Mouse (Mus musculus) kidney, postnatal 10 days (tissue): ENCODE measurements around the gene Tec.

Experiments
- DNase-seq: peaks from one replicate; pipeline ENCODE4 v3.0.0; 2021; ENCODE audit warnings: mixed read lengths

Tec gene

GRCm38 (mm10) chr5:72818513-72819180 is 49.6 kb downstream of the Tec start:
- no peak for DNase-seq

GRCm38 (mm10) chr5:72817523-72818091 is 50.7 kb downstream of the Tec start:
- DNase-seq, result peak; percentile 15

GRCm38 (mm10) chr5:72816960-72817359 is 51.3 kb downstream of the Tec start:
- peak; percentile 20 for DNase-seq

GRCm38 (mm10) chr5:72816491-72816890 is 51.8 kb downstream of the Tec start:
- DNase-seq, result no peak

GRCm38 (mm10) chr5:72816046-72816445 is 52.2 kb downstream of the Tec start:
- no peak for DNase-seq

GRCm38 (mm10) chr5:72815361-72815760 is 52.9 kb downstream of the Tec start:
- DNase-seq, result no peak

GRCm38 (mm10) chr5:72814072-72814471 is 54.2 kb downstream of the Tec start:
- no peak for DNase-seq

- DNase-seq, result no peak
Measured at GRCm38 (mm10) chr5:72812908-72813307, 55.4 kb downstream of the Tec start.

- no peak for DNase-seq
Measured at GRCm38 (mm10) chr5:72812328-72812727, 56.0 kb downstream of the Tec start.

- no peak for DNase-seq
Measured at GRCm38 (mm10) chr5:72811397-72811796, 56.9 kb downstream of the Tec start.

- no peak for DNase-seq
Measured at GRCm38 (mm10) chr5:72810990-72811389, 57.3 kb downstream of the Tec start.

- DNase-seq, result no peak
Measured at GRCm38 (mm10) chr5:72809480-72809879, 58.8 kb downstream of the Tec start.

GRCm38 (mm10) chr5:72808456-72809111 is 59.7 kb downstream of the Tec start:
- peak; percentile 56 for DNase-seq

- no peak for DNase-seq
Measured at GRCm38 (mm10) chr5:72802851-72803250, 65.4 kb downstream of the Tec start.

GRCm38 (mm10) chr5:72798563-72798962 is 69.7 kb downstream of the Tec start:
- DNase-seq, result no peak

GRCm38 (mm10) chr5:72796186-72796613 is 72.1 kb downstream of the Tec start:
- peak; percentile 67 for DNase-seq

- DNase-seq, result no peak
Measured at GRCm38 (mm10) chr5:72793309-72793850, 74.9 kb downstream of the Tec start.

GRCm38 (mm10) chr5:72791789-72792188 is 76.5 kb downstream of the Tec start:
- DNase-seq, result peak; percentile 22

- DNase-seq, result no peak
Measured at GRCm38 (mm10) chr5:72791386-72791785, 76.9 kb downstream of the Tec start.

GRCm38 (mm10) chr5:72785451-72785850 is 82.8 kb downstream of the Tec start:
- DNase-seq, result no peak

GRCm38 (mm10) chr5:72784719-72785118 is 83.6 kb downstream of the Tec start:
- no peak for DNase-seq

- no peak for DNase-seq
Measured at GRCm38 (mm10) chr5:72783957-72784356, 84.3 kb downstream of the Tec start.

GRCm38 (mm10) chr5:72783123-72783522 is 85.2 kb downstream of the Tec start:
- no peak for DNase-seq

GRCm38 (mm10) chr5:72781776-72782175 is 86.5 kb downstream of the Tec start:
- no peak for DNase-seq
